Mouse (Mus musculus) neural tube, embryonic 10.5 days (tissue): ENCODE data around the gene Slit2.

Experiments used
- DNase-seq: peaks from one replicate; pipeline ENCODE4 v3.0.0-alpha.2; 2017; ENCODE audit warnings: low spot score; ENCODE audit errors: extremely low spot score

Gene Slit2

DNA sequence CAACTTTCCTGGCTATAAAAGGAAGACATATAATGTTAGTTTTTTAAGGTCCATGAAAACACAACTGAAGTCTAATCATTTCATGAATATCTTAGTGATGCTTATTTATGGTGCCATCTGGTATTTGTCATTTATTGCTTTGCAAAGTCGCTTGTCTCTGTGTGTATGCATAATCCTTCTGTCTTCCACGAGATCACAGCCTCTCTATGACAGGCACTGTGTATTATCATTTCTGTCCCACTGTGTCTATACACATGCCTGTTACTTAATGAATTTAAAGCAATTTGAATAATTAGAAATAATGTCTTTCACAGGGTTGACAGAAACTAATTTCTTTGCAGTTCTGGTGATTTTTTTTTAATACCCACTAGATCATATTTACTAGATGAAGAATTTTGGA, 242.6 kb downstream of the Slit2 start:
- DNase-seq, result no peak

- no peak for DNase-seq
These were observed 247.6 kb downstream of the Slit2 start for GRCm38 (mm10) chr5:48230430-48231080.

DNA sequence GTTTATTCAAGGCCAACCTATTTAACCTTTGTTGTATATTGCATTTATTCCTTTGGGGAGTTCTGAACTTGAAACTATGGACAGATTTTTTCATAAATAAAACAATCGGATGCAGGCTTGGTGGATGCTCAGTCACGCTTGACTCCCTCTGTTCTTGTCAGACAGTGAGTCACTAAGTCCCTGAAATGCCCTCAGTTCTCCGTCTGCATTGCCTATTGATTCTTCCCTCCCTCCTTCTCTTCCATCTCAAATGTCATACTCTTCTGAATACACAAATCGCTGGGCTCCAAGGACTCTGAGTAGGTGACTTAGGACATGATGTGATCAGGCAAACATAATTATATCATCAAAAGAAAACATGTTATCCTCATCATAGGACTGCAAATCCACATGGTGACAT, 251.8 kb downstream of the Slit2 start:
- DNase-seq, result no peak

DNA sequence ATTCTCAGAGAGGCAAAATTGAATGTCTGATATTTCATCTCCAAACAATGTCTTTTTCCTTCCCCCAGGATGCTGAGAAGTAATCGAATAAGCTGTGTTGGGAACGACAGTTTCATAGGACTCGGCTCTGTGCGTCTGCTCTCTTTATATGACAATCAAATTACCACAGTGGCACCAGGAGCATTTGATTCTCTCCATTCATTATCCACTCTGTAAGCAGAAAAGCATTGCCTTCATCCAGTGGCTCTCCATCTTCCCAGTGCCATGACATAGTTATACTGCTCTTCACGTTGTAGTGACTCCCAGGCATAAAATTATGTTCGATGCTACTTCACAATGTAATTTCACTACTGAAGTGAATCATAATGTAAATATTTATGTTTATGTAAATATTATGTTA, 252.3 kb downstream of the Slit2 start:
- no peak for DNase-seq

DNA sequence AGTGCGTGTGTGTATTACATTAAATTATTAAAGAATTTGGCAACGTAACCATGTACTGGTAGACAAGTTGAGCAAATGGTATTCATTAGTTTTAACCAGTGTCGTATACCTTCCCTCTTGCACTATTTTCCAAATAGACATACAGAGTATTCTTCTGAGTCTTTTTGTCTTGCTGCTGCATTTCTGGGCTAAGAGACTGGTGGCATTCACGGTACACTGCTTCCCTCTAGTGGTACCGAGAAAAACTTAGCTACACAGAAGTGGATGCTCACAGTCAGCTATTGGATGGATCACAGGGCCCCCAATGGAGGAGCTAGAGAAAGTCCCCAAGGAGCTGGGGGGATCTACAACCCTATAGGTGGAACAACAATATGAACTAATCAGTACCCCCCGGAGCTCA, 257.8 kb downstream of the Slit2 start:
- DNase-seq, result peak; percentile 22

DNA sequence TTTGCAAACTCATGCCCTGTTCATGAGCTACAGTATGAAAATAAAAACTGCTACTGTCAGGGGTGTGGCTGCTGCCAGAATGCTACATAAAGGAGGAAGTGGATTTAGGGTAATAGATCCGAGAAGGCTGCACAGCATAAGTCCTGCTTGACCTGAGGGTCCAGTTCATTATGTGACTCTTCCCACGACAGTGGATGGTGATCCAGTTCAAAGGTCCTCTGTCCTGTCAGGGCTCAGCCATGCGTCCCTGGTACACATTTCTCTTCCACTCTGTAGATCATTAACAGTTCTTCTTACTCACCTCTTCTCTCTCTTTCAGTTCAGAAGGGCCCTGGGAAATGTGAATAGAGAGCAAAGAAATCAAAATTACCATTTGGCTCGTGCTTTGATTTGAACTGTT, 265.4 kb downstream of the Slit2 start:
- no peak for DNase-seq

GRCm38 (mm10) chr5:48277561-48277960, 294.6 kb downstream of the Slit2 start:
- DNase-seq, result no peak

GRCm38 (mm10) chr5:48301186-48301585, 318.2 kb downstream of the Slit2 start:
- DNase-seq, result no peak

DNA sequence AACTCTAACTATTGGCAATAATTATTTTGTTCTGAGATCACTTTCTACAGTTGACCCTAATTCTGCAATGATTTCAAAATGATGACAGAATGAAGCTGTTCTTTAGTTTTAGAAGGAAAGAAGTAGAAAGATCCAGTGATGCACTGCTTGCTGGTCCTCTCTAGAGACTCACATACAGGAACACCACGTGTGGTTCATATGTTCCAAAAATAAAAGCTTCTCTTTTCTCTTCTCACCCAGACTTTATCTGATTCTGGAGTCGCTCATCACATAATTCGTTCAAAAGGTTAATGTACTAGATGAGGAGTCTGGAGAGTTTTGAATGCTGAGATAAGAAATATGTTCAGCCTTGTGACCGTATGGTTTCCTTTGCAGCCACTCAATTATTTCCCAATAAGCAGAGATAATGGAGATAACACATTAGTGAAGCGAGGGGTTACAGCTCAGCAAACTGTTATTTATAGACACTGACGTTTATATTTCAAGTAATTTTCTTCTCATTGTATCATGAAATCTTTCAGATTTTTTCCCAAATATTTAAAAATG, 332.2 kb downstream of the Slit2 start:
- DNase-seq, result no peak

DNA sequence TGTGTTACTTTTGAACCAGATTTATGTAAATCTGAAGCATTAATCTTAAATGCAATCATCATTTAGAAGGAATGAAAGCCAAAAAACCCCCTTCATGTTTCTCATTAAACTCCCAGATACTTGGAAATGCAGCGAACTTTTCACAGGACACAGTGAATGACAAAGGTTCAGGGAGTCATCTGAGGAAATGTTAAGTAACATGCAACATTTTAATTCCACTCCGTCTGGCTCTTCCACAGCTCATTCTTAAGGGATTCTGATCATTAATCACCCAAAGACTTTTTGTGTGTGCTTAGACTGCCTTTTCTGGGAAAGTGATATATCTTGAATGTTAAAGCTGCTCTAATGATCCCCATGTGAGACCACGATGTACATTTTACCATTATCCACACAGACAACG, 337.7 kb downstream of the Slit2 start:
- no peak for DNase-seq

GRCm38 (mm10) chr5:48326221-48326620, 343.3 kb downstream of the Slit2 start:
- no peak for DNase-seq

- DNase-seq, result no peak
These were observed 344.7 kb downstream of the Slit2 start, which contains the start of gene 5730480H06Rik for GRCm38 (mm10) chr5:48327652-48328051. TSS of gene 5730480H06Rik (plus strand) at chr5:48327952.

DNA sequence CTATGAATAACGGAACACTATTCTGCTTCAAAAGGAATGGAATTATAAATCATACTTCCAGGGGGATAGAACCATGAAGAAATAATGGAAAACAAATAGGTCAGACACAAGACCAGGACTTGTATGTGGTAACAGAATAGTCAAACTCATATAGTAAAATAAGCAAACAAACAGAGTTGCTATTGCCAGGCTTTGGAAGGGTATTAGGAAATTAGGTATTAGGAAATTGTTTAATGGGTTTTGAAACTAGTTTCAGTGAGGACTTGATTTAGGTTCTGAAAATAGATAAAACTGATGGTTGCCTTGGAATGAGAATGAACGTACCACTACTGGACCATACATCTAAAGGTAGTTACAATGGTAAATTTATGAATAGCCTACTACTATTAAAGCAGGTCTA, 346.8 kb downstream of the Slit2 start:
- DNase-seq, result no peak

GRCm38 (mm10) chr5:48330817-48331216, 347.9 kb downstream of the Slit2 start:
- no peak for DNase-seq

DNA sequence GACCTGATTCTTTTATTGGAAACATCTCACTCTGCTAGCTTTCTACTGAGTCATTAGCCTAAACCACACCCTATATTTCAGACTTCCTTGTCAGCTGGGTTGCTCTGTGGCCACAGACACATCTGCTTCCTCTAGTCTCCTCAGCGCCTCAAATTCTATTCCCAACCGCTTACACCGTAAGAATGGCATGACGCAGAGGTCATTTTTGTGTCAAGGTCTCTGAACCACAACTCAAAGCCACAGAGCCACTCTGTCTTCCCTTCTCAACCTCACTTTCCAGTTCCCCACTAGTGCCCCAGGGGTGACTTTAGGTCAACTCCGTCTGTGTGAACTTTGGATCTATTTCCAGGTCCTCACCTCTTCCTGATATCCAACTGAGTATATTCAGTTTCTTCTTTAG, 348.5 kb downstream of the Slit2 start:
- no peak for DNase-seq

DNA sequence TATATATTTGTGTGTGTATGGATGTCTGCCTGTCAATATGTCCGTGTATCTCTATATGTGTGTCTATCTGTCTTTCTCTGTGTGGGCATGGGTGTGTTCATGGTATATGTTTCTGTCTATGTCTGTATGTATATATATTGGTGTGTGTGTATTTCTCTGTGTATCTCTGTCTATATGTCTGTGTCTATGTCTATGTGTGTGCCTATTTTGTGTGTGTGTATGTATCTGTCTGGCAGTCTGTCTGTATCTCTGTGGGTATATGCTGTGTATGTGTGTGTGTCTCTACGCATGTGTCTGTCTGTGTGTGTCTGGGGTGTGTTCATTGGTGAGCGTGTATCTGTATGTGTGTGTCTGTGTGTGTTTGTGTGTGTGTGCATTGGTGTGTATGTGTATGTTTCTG, 350.5 kb downstream of the Slit2 start:
- no peak for DNase-seq

DNA sequence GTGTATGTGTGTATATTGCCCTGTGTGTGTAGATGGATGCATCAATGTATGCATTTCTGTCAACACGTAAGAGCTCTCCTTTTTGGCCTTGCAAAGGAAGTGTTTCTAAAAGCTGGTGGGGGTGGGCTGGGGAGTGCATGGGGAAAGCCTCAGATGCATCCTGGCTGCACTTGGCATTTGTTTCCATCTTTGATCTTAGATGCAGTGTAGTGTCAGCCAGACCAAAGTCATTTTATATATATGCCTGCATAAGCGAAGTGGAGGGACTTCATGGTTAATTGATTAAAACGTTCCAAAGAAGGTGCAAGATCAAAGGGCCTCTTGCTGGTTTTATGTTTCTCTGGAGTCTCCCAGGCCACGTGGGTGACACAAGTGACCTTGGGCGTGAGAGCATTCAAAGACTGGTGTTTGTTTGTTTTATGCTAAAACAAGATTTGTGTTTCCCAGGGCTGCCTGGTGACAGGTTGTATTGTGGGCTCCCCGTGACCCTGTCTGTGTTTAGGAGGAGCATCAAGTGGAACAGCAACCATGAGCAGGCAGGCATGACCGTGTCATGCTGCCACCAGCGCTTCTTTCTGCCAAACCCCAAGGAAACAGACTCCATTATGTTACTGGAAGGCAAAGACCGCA, 351.1 kb downstream of the Slit2 start:
- DNase-seq, result peak; percentile 32

DNA sequence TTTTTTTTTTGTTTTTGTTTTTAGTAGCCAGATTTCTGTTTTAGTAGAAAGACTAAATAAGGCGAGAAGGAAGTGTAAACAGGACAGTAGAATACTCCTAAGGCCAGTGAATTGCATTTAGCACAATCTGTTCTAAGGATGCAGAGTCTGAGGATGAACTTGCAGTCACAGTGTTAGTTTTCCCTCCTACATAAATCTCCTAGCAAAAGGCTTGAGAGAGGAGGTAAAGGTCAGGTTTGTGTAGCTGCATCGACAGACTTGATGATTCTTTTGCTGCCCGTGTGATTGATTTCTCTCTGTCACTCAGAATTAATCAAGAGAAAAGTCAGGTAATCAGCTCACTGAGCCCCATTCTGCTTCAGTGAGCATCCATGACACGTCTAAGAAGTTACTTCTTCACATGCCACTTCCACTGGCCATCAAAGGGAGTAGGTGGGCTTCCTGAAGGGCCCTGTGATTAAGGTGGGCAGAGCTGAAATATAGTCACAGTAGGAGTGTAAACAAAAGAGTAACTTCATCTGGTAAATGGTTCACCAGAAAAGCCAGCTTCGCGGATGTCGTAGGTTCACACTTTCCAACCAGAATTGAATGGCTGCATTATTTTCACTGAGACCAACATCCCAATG, 358.0 kb downstream of the Slit2 start:
- DNase-seq, result no peak

DNA sequence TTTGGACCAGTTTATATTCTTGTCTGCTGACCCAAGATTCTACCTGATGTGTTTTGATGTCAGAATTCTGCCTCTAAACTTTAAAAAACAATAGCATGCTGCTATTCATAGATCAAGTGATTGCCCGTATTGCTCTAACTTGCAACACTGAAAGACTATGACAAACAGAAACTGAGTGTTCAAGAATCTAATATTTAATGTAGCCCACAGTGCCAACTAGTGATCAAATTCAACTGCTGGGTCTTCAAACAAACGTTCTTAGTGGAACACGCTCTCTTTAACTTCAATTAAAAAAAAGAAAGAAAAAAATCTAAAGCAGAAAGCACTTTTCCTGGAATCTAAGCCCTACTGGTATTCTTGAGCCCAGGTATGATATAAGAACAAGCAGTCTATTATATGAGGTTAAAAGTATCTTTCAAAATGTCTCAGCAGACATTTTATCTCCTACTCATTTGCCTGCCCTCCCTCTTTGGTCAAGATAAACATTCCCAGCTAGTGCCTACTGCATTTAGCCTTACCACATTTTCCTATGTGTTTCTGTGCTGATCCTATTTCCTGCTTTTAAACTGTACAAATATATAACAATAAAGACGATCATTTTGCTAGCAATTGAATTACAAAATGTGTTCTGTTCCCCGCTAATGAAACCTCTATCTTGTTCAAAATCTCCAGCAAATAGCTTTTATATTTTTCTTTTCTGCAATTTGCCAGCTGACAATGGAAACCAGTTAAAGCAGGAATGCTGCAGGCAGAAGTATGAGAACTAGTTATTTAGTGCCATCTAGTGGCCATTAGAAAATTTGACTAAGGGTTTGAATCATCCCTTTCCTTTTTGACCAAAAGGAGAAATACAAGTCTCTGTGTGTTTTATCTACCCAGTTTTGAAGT, 362.4 kb downstream of the Slit2 start:
- no peak for DNase-seq

GRCm38 (mm10) chr5:48345983-48346648, 363.2 kb downstream of the Slit2 start:
- no peak for DNase-seq

GRCm38 (mm10) chr5:48349309-48349708, 366.4 kb downstream of the Slit2 start:
- no peak for DNase-seq
